Mouse (Mus musculus): ENCODE data around the gene Trappc12. TPM values are rescaled to one million over a fixed set of nuclear protein-coding genes. Genes with fewer than 3 reads are reported as not detected.

Trappc12 gene
- polyA plus RNA-seq, 1 experiment from 2014 or later, result 19.0 TPM

DNA sequence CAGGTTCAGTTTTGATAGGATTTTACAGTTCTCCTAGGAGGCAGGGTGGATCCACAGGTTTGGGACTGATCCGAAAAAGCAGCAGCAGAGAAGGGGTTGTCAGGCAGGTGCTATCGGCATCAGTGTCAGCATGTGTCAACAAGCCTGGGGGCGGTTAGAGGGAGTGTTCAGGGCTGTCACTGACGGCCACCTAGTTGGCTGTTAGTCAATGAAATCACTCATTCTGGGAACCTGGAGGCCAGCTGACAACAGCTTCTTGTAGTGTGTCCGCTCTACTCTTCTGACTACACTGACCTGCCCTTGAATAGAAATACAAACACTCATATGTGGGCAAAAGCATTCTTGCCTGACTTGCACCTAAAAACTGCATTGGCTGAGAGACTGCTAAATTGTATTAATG is 51.2 kb downstream of the Trappc12 start:
- Histone ChIP-seq H3K4me1 (ENCODE audit: insufficient read depth, low read depth, low read length) (no peaks in the 10 kb centered on the region), H3K27ac (ENCODE audit: low read length) (no peak overlapping the region), H3K9me3 (ENCODE audit: low read length) (no peaks in the 10 kb centered on the region), H3K36me3 (ENCODE audit: insufficient read depth, low read length) (peaks cover 5% of the 10 kb centered on the region; the same call in 1 of the 2 replicates), H3K9ac (replicated peaks; ENCODE audit: low read depth) (no peak overlapping the region), H3K4me3 (ENCODE audit: low read depth, low read length) (no peak overlapping the region), H3K27me3 (replicated peaks; ENCODE audit: insufficient read depth, low read length) (no peaks in the 10 kb centered on the region), H3K4me2 (replicated peaks; ENCODE audit: low read depth, low read length) (no peak overlapping the region)
- ATAC-seq (peak; percentile 24; the same call in 1 of the 2 replicates), DNase-seq (ENCODE audit: low spot score) (no peak)
- WGBS, result 63% methylated on average over 5 of the region's 5 CpGs
- TF ChIP-seq CTCF (IDR thresholded peaks at IDR 0.05), result no peak
- TF ChIP-seq EP300 (IDR thresholded peaks at IDR 0.05), result no peak

DNA sequence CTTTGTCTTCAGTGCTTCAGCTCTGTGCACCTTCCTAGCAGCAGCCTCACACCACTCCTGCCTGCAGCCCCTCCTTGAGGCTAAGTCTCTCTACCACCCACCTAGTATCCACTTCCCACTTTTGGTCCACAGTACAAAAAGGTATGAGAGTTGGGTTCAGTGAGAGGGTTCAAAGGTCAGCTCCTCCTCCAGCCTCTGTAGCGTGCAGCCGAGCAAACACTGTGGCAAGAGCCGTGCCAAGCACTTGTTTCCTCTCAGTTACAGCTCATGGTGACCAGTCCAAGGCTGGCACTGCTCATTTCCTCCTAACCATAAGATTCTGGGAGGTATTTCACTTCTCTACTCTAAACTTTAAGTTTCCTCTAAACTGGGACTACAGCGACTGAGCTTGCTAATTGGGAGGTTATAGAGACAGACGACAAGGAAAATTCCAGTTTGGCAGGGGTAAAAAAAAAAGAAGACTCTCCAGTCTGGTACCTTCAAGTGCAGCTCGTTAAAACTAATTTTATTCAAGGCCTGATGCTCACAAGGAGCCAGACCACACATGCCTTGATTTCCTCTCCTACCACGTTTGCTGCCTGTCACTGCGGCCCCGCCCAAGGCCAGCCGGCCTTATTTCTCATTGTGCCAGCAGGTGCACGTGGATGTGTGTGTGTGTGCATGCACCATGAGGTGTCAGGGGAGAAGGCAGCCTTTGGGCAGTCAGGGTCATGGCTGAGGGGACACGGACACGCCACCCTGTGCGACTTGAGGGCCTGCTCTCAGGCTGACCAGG is 52.3 kb downstream of the Trappc12 start:
- Histone ChIP-seq H3K27me3 (replicated peaks; ENCODE audit: insufficient read depth, low read length) (no peaks in the 10 kb centered on the region), H3K9me3 (ENCODE audit: low read length) (no peaks in the 10 kb centered on the region), H3K4me3 (ENCODE audit: low read depth, low read length) (no peak overlapping the region), H3K36me3 (ENCODE audit: insufficient read depth, low read length) (peaks cover 1% of the 10 kb centered on the region; the same call in 1 of the 2 replicates), H3K4me2 (replicated peaks; ENCODE audit: low read depth, low read length) (no peak overlapping the region), H3K9ac (replicated peaks; ENCODE audit: low read depth) (no peak overlapping the region), H3K27ac (ENCODE audit: low read length) (no peak overlapping the region), H3K4me1 (ENCODE audit: insufficient read depth, low read depth, low read length) (no peaks in the 10 kb centered on the region)
- peak; percentile 43 for DNase-seq (ENCODE audit: low spot score)
- WGBS, result 59% methylated on average over 14 of the region's 14 CpGs
- TF ChIP-seq EP300 (IDR thresholded peaks at IDR 0.05), result no peak
- TF ChIP-seq CTCF (IDR thresholded peaks at IDR 0.05), result no peak
- ATAC-seq, result peak; percentile 51

DNA sequence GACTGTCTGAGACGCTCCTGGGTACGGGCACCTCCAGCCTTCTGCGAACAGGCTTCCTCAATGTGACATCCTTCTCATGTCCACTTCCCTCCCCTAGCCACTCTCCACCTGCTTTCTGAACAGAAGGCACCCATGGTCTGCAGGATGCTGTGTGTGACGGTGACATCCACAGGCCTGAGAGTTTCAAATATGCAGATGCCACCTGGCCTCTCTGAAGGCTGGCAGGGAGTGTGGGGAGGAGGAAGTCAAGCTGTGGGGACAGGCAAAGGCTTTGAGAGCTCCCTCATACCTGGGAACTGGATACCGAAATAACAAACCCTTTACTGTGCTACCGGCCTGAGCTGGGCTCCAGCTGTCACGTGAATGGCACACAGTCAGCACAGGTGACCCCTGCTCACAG is 55.5 kb downstream of the Trappc12 start:
- H3K36me3 ChIP-seq (ENCODE audit: insufficient read depth, low read length), result peaks cover 4% of the 10 kb centered on the region
- H3K4me3 ChIP-seq (ENCODE audit: low read depth, low read length), result no peak overlapping the region
- ATAC-seq, result no peak
- TF ChIP-seq EP300 (IDR thresholded peaks at IDR 0.05) (no peak), CTCF (IDR thresholded peaks at IDR 0.05) (no peak)
- WGBS, result 80% methylated on average over 7 of the region's 7 CpGs
- H3K27me3 ChIP-seq (replicated peaks; ENCODE audit: insufficient read depth, low read length), result no peaks in the 10 kb centered on the region
- no peak overlapping the region for H3K4me2 ChIP-seq (replicated peaks; ENCODE audit: low read depth, low read length)
- H3K9me3 ChIP-seq (ENCODE audit: low read length), result no peaks in the 10 kb centered on the region
- H3K4me1 ChIP-seq (ENCODE audit: insufficient read depth, low read depth, low read length), result no peaks in the 10 kb centered on the region
- no peak for DNase-seq (ENCODE audit: low spot score)
- H3K27ac ChIP-seq (ENCODE audit: low read length), result no peak overlapping the region
- no peak overlapping the region for H3K9ac ChIP-seq (replicated peaks; ENCODE audit: low read depth)

DNA sequence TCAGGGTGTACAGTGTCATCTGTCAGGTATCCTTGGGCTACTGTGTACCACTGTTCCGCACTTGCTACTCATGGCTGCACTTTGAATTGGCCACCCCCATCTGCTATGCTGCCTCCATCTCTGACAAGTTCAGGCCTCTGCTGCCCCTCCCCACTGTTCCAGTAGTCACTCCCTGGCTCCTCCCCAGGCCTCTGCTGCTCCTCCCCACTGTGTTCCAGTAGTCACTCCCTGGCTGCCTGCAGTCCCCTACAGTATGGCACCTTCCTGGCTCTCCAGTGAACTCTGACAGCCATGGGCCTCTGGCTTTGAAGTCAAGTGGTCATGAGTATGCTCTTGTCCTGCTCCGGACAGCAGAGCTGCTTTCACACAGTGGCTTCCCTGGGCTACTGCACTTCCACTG is 56.0 kb downstream of the Trappc12 start:
- DNase-seq (ENCODE audit: low spot score) (peak; percentile 36), ATAC-seq (peak; percentile 64)
- WGBS, result 28% methylated on average over 2 of the region's 2 CpGs

DNA sequence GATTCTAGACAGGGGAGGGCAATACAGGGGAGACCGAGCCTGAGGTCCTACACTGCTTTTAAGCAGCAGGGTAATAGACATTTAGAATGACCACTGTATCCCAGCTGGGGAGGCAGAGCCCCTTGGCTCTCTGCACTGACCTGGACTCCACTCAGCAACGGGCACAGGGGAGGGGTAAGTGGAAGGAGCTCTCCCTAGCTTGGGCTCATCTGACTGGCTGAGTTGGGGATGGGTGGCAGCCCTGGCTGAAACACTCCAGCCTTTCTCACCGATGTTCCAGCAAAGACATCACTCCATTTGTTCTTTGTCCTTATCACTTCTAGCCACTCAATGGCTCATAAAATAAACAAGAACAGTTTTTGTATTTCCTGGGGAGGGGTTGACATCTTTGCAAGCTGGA is 56.5 kb downstream of the Trappc12 start:
- H3K9ac ChIP-seq (replicated peaks; ENCODE audit: low read depth), result no peak overlapping the region
- H3K27ac ChIP-seq (ENCODE audit: low read length), result no peak overlapping the region
- H3K4me2 ChIP-seq (replicated peaks; ENCODE audit: low read depth, low read length), result no peak overlapping the region
- WGBS, result 30% methylated on average over 3 of the region's 3 CpGs
- H3K27me3 ChIP-seq (replicated peaks; ENCODE audit: insufficient read depth, low read length), result no peaks in the 10 kb centered on the region
- peak; percentile 51; the same call in 1 of the 2 replicates for ATAC-seq
- no peak for DNase-seq (ENCODE audit: low spot score)
- no peaks in the 10 kb centered on the region for H3K9me3 ChIP-seq (ENCODE audit: low read length)
- peaks cover 14% of the 10 kb centered on the region for H3K36me3 ChIP-seq (ENCODE audit: insufficient read depth, low read length)
- no peaks in the 10 kb centered on the region for H3K4me1 ChIP-seq (ENCODE audit: insufficient read depth, low read depth, low read length)
- TF ChIP-seq CTCF (IDR thresholded peaks at IDR 0.05), result no peak
- no peak for TF ChIP-seq EP300 (IDR thresholded peaks at IDR 0.05)
- no peak overlapping the region for H3K4me3 ChIP-seq (ENCODE audit: low read depth, low read length)

More for the DNA sequence above, 56.0 kb downstream of the Trappc12 start:
- Histone ChIP-seq H3K9me3 (ENCODE audit: low read length) (no peaks in the 10 kb centered on the region), H3K4me1 (ENCODE audit: insufficient read depth, low read depth, low read length) (no peaks in the 10 kb centered on the region), H3K4me2 (replicated peaks; ENCODE audit: low read depth, low read length) (no peak overlapping the region), H3K27ac (ENCODE audit: low read length) (no peak overlapping the region), H3K4me3 (ENCODE audit: low read depth, low read length) (no peak overlapping the region), H3K9ac (replicated peaks; ENCODE audit: low read depth) (no peak overlapping the region), H3K27me3 (replicated peaks; ENCODE audit: insufficient read depth, low read length) (no peaks in the 10 kb centered on the region), H3K36me3 (ENCODE audit: insufficient read depth, low read length) (peaks cover 9% of the 10 kb centered on the region)
- TF ChIP-seq EP300 (IDR thresholded peaks at IDR 0.05) (no peak), CTCF (IDR thresholded peaks at IDR 0.05) (no peak)

DNA sequence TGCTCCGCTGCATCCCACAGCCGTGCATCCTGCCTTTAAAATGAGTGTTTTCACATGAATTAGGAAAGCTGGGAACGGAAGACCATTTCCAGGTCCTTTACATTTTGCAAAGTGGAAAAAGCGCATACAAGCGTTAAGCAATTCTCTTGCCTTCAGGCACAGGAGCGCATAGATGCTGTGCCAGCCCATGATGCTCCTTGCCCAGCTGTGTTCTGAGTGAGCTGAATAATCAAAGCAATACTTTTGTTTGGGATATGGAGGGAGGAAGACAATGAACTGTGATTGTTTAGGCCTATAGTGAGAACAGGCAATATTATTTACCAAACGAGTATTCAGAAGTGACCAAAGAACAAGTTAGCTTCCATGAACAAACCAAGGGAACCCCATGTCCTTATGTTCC is 59.5 kb downstream of the Trappc12 start:
- no peak for TF ChIP-seq EP300 (IDR thresholded peaks at IDR 0.05)
- no peak for TF ChIP-seq CTCF (IDR thresholded peaks at IDR 0.05)
- ATAC-seq, result no peak
- Histone ChIP-seq H3K4me2 (replicated peaks; ENCODE audit: low read depth, low read length) (no peak overlapping the region), H3K36me3 (ENCODE audit: insufficient read depth, low read length) (peaks cover 14% of the 10 kb centered on the region), H3K27ac (ENCODE audit: low read length) (no peak overlapping the region), H3K9me3 (ENCODE audit: low read length) (no peaks in the 10 kb centered on the region), H3K9ac (replicated peaks; ENCODE audit: low read depth) (no peak overlapping the region), H3K4me3 (ENCODE audit: low read depth, low read length) (no peak overlapping the region), H3K27me3 (replicated peaks; ENCODE audit: insufficient read depth, low read length) (no peaks in the 10 kb centered on the region), H3K4me1 (ENCODE audit: insufficient read depth, low read depth, low read length) (no peaks in the 10 kb centered on the region)
- no peak for DNase-seq (ENCODE audit: low spot score)
- WGBS, result 90% methylated on average over 7 of the region's 7 CpGs

Measured in lung, postnatal 0 days (tissue).